Mouse (Mus musculus) liver, adult 2 months (tissue): ENCODE data around the gene Mettl16. TPM values are rescaled to one million over a fixed set of nuclear protein-coding genes. Genes with fewer than 3 reads are reported as not detected.

Experiments used
- DNase-seq: peaks from one replicate; pipeline ENCODE4 v3.0.0-alpha.2; 2011; ENCODE audit warnings: low read depth, low spot score; ENCODE audit errors: extremely low read depth
- H3K27ac ChIP-seq: fragments of 200-500 bp; replicated peaks from 2 replicates; pipeline ENCODE4 v1.5.1; 2012; ENCODE audit warnings: low read depth, mild to moderate bottlenecking, control low read depth, inconsistent platforms, low read length; ENCODE audit not compliant: insufficient read depth
- H3K27me3 ChIP-seq: fragments of 200-500 bp; 2 replicates; pipeline ENCODE4 v1.6.1; 2012; ENCODE audit warnings: mild to moderate bottlenecking, moderate library complexity, low read length, inconsistent platforms; ENCODE audit not compliant: control insufficient read depth, insufficient read depth
- H3K36me3 ChIP-seq: fragments of 200-500 bp; 2 replicates; pipeline ENCODE4 v1.6.1; 2012; ENCODE audit warnings: low read length, inconsistent platforms; ENCODE audit not compliant: control insufficient read depth, insufficient read depth
- H3K4me1 ChIP-seq: fragments of 200-500 bp; 2 replicates; pipeline ENCODE4 v1.6.1; 2011; ENCODE audit warnings: low read length; ENCODE audit not compliant: control insufficient read depth, insufficient read depth
- H3K4me3 ChIP-seq: fragments of 200-500 bp; 2 replicates; pipeline ENCODE4 v1.5.1; 2011; ENCODE audit warnings: low read depth, mild to moderate bottlenecking, control low read depth, low read length, moderate library complexity; ENCODE audit not compliant: insufficient read depth
- H3K79me2 ChIP-seq: fragments of 200-500 bp; 2 replicates; pipeline ENCODE4 v1.6.1; 2012; ENCODE audit warnings: inconsistent platforms, mild to moderate bottlenecking, low read length, moderate library complexity; ENCODE audit not compliant: control insufficient read depth, insufficient read depth
- H3K9ac ChIP-seq: fragments of 200-500 bp; 2 replicates; pipeline ENCODE4 v1.6.1; 2012; ENCODE audit warnings: low read depth, mild to moderate bottlenecking, control low read depth, inconsistent platforms, low read length
- CTCF ChIP-seq: fragments of 200-500 bp; IDR thresholded peaks from 2 replicates; pipeline ENCODE4 v1.5.1; 2011; ENCODE audit warnings: low read depth, low read length, control low read depth
- POLR2A ChIP-seq: fragments of 200-500 bp; IDR thresholded peaks from 2 replicates; pipeline ENCODE4 v1.6.1; 2011; ENCODE audit warnings: low read length, control low read depth; ENCODE audit not compliant: insufficient read depth; ENCODE audit errors: extremely low read depth
- WGBS: fragments of 180-500 bp; shearing (Covaris S2); methylation state at CpG from one replicate; pipeline ENCODE4 v1.1.7; 2018; 5-methylcytosine and 5-hydroxymethylcytosine counted together
- polyA plus RNA-seq: library from polyadenylated mRNA; depleted of rRNA; stranded (reverse); fragments of >200 nt; gene quantifications from 2 replicates; pipeline ENCODE4 v1.2.3, GENCODE M21; 2012
- total RNA-seq: library from RNA; depleted of rRNA; stranded (reverse); fragments of >200 nt; gene quantifications from 2 replicates; pipeline ENCODE4 v1.2.3, GENCODE M21; 2014

The Mettl16 gene
- total and polyA plus RNA-seq, 2 experiments = 3.4 to 5.1 TPM

- H3K27me3 ChIP-seq = no peaks in the 10 kb centered on the region
- DNase-seq = peak; percentile 62
- peak overlapping the region; percentile 85 for H3K27ac ChIP-seq
- 1% methylated on average over 35 of the region's 35 CpGs for WGBS
- H3K36me3 ChIP-seq = no peaks in the 10 kb centered on the region
- peak overlapping the region; percentile 94 for H3K9ac ChIP-seq
- peak overlapping the region; percentile 79 for H3K4me3 ChIP-seq
- TF ChIP-seq POLR2A = no peak
- no peak for TF ChIP-seq CTCF
- H3K4me1 ChIP-seq = peaks cover 39% of the 10 kb centered on the region
- H3K79me2 ChIP-seq = peaks cover 30% of the 10 kb centered on the region
Observed at GRCm38 (mm10) chr11:74831191-74831605, 60.6 kb downstream of the Mettl16 start.

- Histone ChIP-seq H3K27me3 (no peaks in the 10 kb centered on the region), H3K27ac (peak overlapping the region; percentile 85), H3K9ac (peak overlapping the region; percentile 94), H3K36me3 (no peaks in the 10 kb centered on the region), H3K4me3 (peak overlapping the region; percentile 79), H3K79me2 (peaks cover 35% of the 10 kb centered on the region), H3K4me1 (peaks cover 35% of the 10 kb centered on the region)
- WGBS = under 1% methylated on average over 61 of the region's 61 CpGs
- peak; percentile 95 for DNase-seq
- TF ChIP-seq POLR2A = peak; percentile 92
- TF ChIP-seq CTCF = no peak
Observed at GRCm38 (mm10) chr11:74831606-74832451, 61.2 kb downstream of the Mettl16 start.

- peaks cover 33% of the 10 kb centered on the region for H3K4me1 ChIP-seq
- H3K79me2 ChIP-seq = peaks cover 35% of the 10 kb centered on the region
- peak; percentile 43 for DNase-seq
- H3K27ac ChIP-seq = peak overlapping the region; percentile 80
- WGBS = 2% methylated on average over 26 of the region's 26 CpGs
- no peak for TF ChIP-seq POLR2A
- TF ChIP-seq CTCF = no peak
- no peaks in the 10 kb centered on the region for H3K36me3 ChIP-seq
- peak overlapping the region; percentile 38 for H3K4me3 ChIP-seq
- H3K27me3 ChIP-seq = no peaks in the 10 kb centered on the region
- peak overlapping the region; percentile 51 for H3K9ac ChIP-seq
Observed at GRCm38 (mm10) chr11:74832503-74833143, 62.0 kb downstream of the Mettl16 start.

GRCm38 (mm10) chr11:74833536-74834358 is 63.1 kb downstream of the Mettl16 start:
- Histone ChIP-seq H3K9ac (no peak overlapping the region), H3K36me3 (no peaks in the 10 kb centered on the region), H3K27me3 (no peaks in the 10 kb centered on the region), H3K79me2 (peaks cover 35% of the 10 kb centered on the region), H3K4me1 (peaks cover 29% of the 10 kb centered on the region), H3K4me3 (no peak overlapping the region), H3K27ac (peak overlapping the region; percentile 13; the same call in 1 of the 2 replicates)
- TF ChIP-seq CTCF = no peak
- TF ChIP-seq POLR2A = no peak
- DNase-seq = peak; percentile 36
- 40% methylated on average over 8 of the region's 8 CpGs for WGBS

- no peak overlapping the region for H3K9ac ChIP-seq
- WGBS = 30% methylated on average over 1 of the region's 1 CpGs
- H3K4me3 ChIP-seq = no peak overlapping the region
- TF ChIP-seq POLR2A (no peak), CTCF (0 out of 2 replicates have a peak, but pooled peaks have one; percentile 7)
- DNase-seq = no peak
- peaks cover 37% of the 10 kb centered on the region for H3K79me2 ChIP-seq
- no peaks in the 10 kb centered on the region for H3K36me3 ChIP-seq
- no peaks in the 10 kb centered on the region for H3K27me3 ChIP-seq
- peaks cover 26% of the 10 kb centered on the region for H3K4me1 ChIP-seq
- H3K27ac ChIP-seq = peak overlapping the region; percentile 13; the same call in 1 of the 2 replicates
Observed at GRCm38 (mm10) chr11:74834359-74834638, 63.7 kb downstream of the Mettl16 start.
